Mouse (Mus musculus) hindbrain, embryonic 11.5 days (tissue): ENCODE measurements around the gene Tmcc1. TPM values are rescaled to one million over a fixed set of nuclear protein-coding genes. Genes with fewer than 3 reads are reported as not detected.

Source experiments
- ATAC-seq: fragments of 200-750 bp; cut with Nextera tagmentation; 2 replicates; pipeline ENCODE4 v1.8.0; 2017; ENCODE audit warnings: mild to moderate bottlenecking, moderate TSS enrichment, moderate library complexity; ENCODE audit not compliant: low FRiP score
- DNase-seq: peaks from one replicate; pipeline ENCODE4 v3.0.0-alpha.2; 2015; ENCODE audit warnings: low spot score
- H3K27ac ChIP-seq: fragments of 300-500 bp; sonication (generic); 2 replicates; pipeline ENCODE4 v1.5.1; 2014; ENCODE audit warnings: mild to moderate bottlenecking, low read depth, low read length
- H3K27me3 ChIP-seq: fragments of 300-500 bp; sonication (generic); 2 replicates; pipeline ENCODE4 v1.6.1; 2014; ENCODE audit warnings: mild to moderate bottlenecking, low read length, moderate library complexity, mixed read lengths; ENCODE audit not compliant: control insufficient read depth, insufficient read depth
- H3K36me3 ChIP-seq: fragments of 300-500 bp; sonication (generic); 2 replicates; pipeline ENCODE4 v1.6.1; 2014; ENCODE audit warnings: mild to moderate bottlenecking, low read length, moderate library complexity, mixed read lengths; ENCODE audit not compliant: control insufficient read depth, insufficient read depth
- H3K4me1 ChIP-seq: fragments of 300-500 bp; sonication (generic); replicated peaks from 2 replicates; pipeline ENCODE4 v1.6.1; 2014; ENCODE audit warnings: low read length, mixed read lengths; ENCODE audit not compliant: control insufficient read depth, insufficient read depth
- H3K4me2 ChIP-seq: fragments of 300-500 bp; sonication (generic); replicated peaks from 2 replicates; pipeline ENCODE4 v1.6.1; 2014; ENCODE audit warnings: mild to moderate bottlenecking, low read depth, low read length
- H3K4me3 ChIP-seq: fragments of 300-500 bp; sonication (generic); 2 replicates; pipeline ENCODE4 v1.5.1; 2014; ENCODE audit warnings: low read depth, low read length
- H3K9ac ChIP-seq: fragments of 300-500 bp; sonication (generic); 2 replicates; pipeline ENCODE4 v1.6.1; 2014; ENCODE audit warnings: low read depth, low read length
- H3K9me3 ChIP-seq: fragments of 300-500 bp; sonication (generic); 2 replicates; pipeline ENCODE4 v1.6.1; 2016; ENCODE audit warnings: low read length; ENCODE audit not compliant: control insufficient read depth
- WGBS: fragments of 180-500 bp; shearing (Covaris S2); extraction: QIAGEN DNeasy Blood & Tissue Kit; methylation state at CpG from one replicate; pipeline ENCODE4 v1.1.7; 2014; 5-methylcytosine and 5-hydroxymethylcytosine counted together
- polyA plus RNA-seq: library from polyadenylated mRNA; unstranded; fragments of >200 nt; fragmentation: Nextera tagmentation; extraction: Ambion mirVana; gene quantifications from 2 replicates; pipeline ENCODE4 v1.2.1, GENCODE M21; 2014

Gene Tmcc1
- polyA plus RNA-seq, 1 experiment from 2014 or later, result 23.4 TPM

DNA sequence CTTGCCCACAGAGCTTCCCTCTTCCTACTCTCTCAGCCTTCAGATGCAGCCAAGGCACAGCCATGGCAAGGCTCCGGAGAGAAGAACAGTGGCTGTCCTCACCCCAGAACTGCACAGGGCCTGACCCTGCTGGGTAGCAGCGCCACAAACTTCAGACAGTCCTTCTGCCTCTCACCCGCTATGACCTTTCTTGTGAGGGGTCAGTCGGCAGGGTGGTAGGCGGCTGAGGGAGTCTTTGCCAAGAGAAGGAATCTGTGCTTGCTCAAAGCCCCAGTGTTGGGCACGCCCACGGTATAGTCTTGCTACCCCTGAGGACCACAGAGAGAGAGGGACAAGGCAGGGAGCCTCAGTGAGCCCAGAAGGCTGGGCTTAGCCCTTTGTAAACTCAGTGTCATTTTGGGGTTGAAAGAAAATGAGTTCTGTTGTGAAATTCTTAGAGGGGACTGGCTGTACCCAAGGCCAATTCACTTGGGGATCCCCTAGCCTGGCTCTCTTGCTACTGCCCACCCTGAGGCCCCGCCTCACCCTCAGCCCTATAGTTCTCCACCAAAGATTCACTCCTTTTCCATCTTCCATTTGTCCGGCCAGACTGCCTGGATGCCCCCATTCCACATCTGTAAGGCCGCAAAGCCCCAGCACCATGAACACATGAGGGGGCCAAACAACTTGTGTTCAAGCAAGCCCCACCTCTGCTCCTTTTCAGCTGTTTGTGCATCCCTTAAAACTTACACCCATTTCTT lies 201.2 kb downstream of the Tmcc1 start:
- 24% methylated on average over 10 of the region's 10 CpGs for WGBS
- no peak for ATAC-seq
- Histone ChIP-seq H3K36me3 (no peaks in the 10 kb centered on the region), H3K4me2 (no peak overlapping the region), H3K27ac (no peak overlapping the region), H3K9ac (no peak overlapping the region), H3K4me1 (peaks cover 17% of the 10 kb centered on the region), H3K9me3 (no peaks in the 10 kb centered on the region), H3K4me3 (peak overlapping the region; percentile 14; the same call in 1 of the 2 replicates), H3K27me3 (peaks cover 31% of the 10 kb centered on the region)
- DNase-seq, result no peak

- 32% methylated on average over 13 of the region's 13 CpGs for WGBS
- peaks cover 31% of the 10 kb centered on the region for H3K27me3 ChIP-seq
- no peak overlapping the region for H3K27ac ChIP-seq
- DNase-seq (no peak), ATAC-seq (no peak)
- peaks cover 17% of the 10 kb centered on the region for H3K4me1 ChIP-seq
- no peak overlapping the region for H3K4me2 ChIP-seq
- no peaks in the 10 kb centered on the region for H3K9me3 ChIP-seq
- H3K36me3 ChIP-seq, result no peaks in the 10 kb centered on the region
- H3K4me3 ChIP-seq, result peak overlapping the region; percentile 14; the same call in 1 of the 2 replicates
- no peak overlapping the region for H3K9ac ChIP-seq
These were observed 202.0 kb downstream of the Tmcc1 start for GRCm38 (mm10) chr6:115991108-115991880.

DNA sequence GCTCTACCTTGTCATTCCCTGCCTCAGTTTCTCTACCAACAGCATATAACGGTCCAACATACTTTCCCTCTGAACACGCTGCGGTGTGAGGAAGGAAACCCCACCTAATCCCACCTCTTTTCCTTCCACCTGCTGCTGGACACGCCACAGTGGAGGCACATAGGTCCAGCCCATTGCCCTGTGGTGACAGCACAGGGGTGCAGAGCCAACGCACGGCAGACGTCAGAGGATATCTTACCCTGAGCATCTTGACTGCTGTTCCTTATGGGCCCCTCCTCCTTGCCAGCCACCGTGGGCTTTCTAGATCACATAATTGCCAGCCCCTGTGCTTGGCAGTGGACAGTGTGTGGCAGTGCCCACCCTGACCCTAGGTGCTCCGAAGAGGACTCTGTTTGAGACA lies 202.8 kb downstream of the Tmcc1 start:
- no peak for ATAC-seq
- 85% methylated on average over 9 of the region's 9 CpGs for WGBS
- H3K27ac ChIP-seq, result no peak overlapping the region
- no peak overlapping the region for H3K9ac ChIP-seq
- H3K9me3 ChIP-seq, result no peaks in the 10 kb centered on the region
- H3K27me3 ChIP-seq, result peaks cover 28% of the 10 kb centered on the region
- no peak overlapping the region for H3K4me2 ChIP-seq
- H3K4me3 ChIP-seq, result no peak overlapping the region
- H3K36me3 ChIP-seq, result no peaks in the 10 kb centered on the region
- peaks cover 17% of the 10 kb centered on the region for H3K4me1 ChIP-seq
- no peak for DNase-seq

DNA sequence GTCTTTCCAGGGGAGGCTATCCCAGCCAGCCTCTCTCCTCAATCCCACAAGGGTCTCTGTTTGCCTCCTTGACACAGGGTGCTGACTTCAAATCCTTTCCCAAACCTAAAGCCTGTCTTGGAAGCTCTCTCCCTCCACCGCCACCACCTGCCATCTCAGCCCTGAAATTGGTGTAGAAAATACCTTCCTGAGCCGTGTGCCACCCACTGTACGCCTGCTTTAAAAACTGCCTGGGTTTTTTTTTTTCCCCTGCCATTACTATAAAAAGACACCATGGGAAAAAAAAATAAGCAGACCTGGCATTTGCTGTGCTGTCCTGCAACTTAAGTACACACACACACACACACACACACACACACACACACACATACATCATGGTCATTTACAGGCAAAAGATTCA lies 203.2 kb downstream of the Tmcc1 start:
- H3K27ac ChIP-seq, result no peak overlapping the region
- no peak overlapping the region for H3K9ac ChIP-seq
- no peak for DNase-seq
- no peaks in the 10 kb centered on the region for H3K36me3 ChIP-seq
- H3K4me2 ChIP-seq, result no peak overlapping the region
- no peak for ATAC-seq
- H3K4me1 ChIP-seq, result peaks cover 20% of the 10 kb centered on the region
- H3K4me3 ChIP-seq, result no peak overlapping the region
- peaks cover 28% of the 10 kb centered on the region for H3K27me3 ChIP-seq
- WGBS, result 92% methylated on average over 3 of the region's 3 CpGs
- no peaks in the 10 kb centered on the region for H3K9me3 ChIP-seq

GRCm38 (mm10) chr6:115989607-115990006 lies 203.7 kb downstream of the Tmcc1 start:
- H3K4me3 ChIP-seq, result no peak overlapping the region
- WGBS, result 67% methylated on average over 4 of the region's 4 CpGs
- H3K9me3 ChIP-seq, result no peaks in the 10 kb centered on the region
- no peak for DNase-seq
- no peak overlapping the region for H3K4me2 ChIP-seq
- no peak overlapping the region for H3K9ac ChIP-seq
- H3K4me1 ChIP-seq, result peaks cover 23% of the 10 kb centered on the region
- H3K36me3 ChIP-seq, result no peaks in the 10 kb centered on the region
- ATAC-seq, result no peak
- H3K27ac ChIP-seq, result no peak overlapping the region
- peaks cover 28% of the 10 kb centered on the region for H3K27me3 ChIP-seq

GRCm38 (mm10) chr6:115989032-115989431 lies 204.3 kb downstream of the Tmcc1 start:
- ATAC-seq (no peak), DNase-seq (no peak)
- Histone ChIP-seq H3K9ac (no peak overlapping the region), H3K27ac (no peak overlapping the region), H3K27me3 (peaks cover 22% of the 10 kb centered on the region), H3K36me3 (no peaks in the 10 kb centered on the region), H3K9me3 (no peaks in the 10 kb centered on the region), H3K4me1 (peaks cover 19% of the 10 kb centered on the region), H3K4me3 (no peak overlapping the region), H3K4me2 (no peak overlapping the region)
- WGBS, result 72% methylated on average over 5 of the region's 5 CpGs

- WGBS, result 59% methylated on average over 9 of the region's 9 CpGs
- Histone ChIP-seq H3K4me3 (no peak overlapping the region), H3K36me3 (no peaks in the 10 kb centered on the region), H3K27ac (no peak overlapping the region), H3K4me2 (no peak overlapping the region), H3K9ac (no peak overlapping the region), H3K4me1 (peaks cover 9% of the 10 kb centered on the region), H3K9me3 (no peaks in the 10 kb centered on the region), H3K27me3 (peaks cover 5% of the 10 kb centered on the region)
- ATAC-seq (no peak), DNase-seq (no peak)
These were observed 206.1 kb downstream of the Tmcc1 start for GRCm38 (mm10) chr6:115987096-115987747.

DNA sequence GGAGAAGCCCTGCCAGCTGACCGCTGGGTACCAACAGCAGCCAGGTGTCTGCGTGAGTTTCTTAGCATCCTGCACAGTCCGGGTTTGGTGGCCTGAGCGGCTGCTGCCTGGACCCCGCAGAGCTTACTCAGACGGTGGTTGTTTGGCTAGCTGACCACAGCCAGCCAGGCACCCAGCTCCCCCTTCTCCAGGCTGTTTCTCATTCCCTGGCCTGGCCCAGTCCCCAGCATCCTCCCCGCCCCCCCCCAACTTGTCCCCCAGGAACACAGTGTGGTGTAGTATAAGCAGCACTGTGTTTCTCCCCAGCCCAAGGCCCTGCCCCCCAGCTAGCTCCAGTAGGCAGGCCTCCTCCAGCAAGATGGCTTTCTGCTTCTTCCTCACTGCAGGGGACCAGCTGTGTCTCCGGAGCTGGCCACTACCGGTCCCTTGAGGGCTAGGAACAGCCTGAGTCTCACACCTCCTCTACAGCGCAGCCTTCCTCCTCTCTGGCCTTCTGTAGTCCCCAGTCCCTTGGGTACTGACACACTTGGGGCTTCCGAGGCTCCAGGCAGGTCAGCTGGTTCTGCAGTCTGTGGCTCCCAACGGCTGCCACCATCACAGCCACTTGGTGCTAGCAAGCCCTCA lies 206.7 kb downstream of the Tmcc1 start:
- no peaks in the 10 kb centered on the region for H3K36me3 ChIP-seq
- ATAC-seq (no peak), DNase-seq (no peak)
- no peak overlapping the region for H3K9ac ChIP-seq
- no peak overlapping the region for H3K4me3 ChIP-seq
- peaks cover 8% of the 10 kb centered on the region for H3K4me1 ChIP-seq
- H3K27me3 ChIP-seq, result no peaks in the 10 kb centered on the region
- H3K27ac ChIP-seq, result no peak overlapping the region
- H3K9me3 ChIP-seq, result no peaks in the 10 kb centered on the region
- no peak overlapping the region for H3K4me2 ChIP-seq
- WGBS, result 50% methylated on average over 12 of the region's 12 CpGs
